Mouse (Mus musculus) duodenum, adult 2 months (tissue): ENCODE measurements around the gene Itpripl1. TPM values are rescaled to one million over a fixed set of nuclear protein-coding genes. Genes with fewer than 3 reads are reported as not detected.

Source experiments
- polyA plus RNA-seq: library from polyadenylated mRNA; depleted of rRNA; stranded (reverse); fragments of >200 nt; gene quantifications from 2 replicates; pipeline ENCODE4 v1.2.3, GENCODE M21; 2012; ENCODE audit warnings: low replicate concordance; rRNA removed

Gene Itpripl1
- 3.5 and 6.5 TPM in 2 replicates for polyA plus RNA-seq

DNA sequence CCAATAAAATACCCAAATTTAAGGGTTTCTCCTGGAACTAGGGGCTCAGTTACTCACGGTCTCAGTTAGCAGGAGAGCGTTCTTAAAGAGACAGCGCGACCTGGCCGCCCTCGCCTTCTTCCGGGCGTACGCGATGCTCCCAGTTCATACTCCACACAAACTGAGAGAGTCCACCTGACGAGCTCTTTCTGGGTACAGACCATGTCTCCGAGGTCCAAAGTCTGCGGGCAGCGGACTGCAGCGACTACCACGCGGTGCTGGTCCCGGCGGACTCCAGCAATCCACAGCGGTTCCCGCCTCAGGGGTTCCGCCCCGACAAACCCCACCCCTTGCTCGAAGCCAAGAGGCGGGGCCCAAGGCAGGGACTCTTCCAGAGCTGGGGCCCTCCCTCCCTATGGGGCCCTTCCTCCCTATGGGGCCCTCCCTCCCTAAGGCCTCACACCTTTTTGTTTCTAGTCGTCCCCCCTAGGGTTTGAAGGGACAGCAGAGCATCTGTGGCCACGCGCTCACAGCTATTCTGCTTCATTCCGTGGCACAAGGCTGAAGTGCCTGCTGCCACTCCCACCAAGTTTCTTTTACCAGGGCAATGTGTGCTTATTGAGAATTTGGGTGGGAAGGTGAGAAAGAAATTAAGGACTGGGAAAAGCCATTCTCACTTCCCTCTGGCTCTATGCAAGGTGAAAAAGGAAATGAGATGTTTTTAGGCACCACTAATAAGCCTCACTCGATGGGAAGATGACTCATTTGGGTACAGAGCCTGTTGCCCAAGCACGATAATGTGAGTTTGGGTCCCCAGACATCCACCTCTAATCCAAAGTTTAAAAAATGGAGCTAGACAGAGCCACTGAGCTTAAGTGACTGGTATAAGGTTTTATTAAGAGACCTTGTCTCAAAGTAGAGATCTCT, at the start of gene Itpripl1:
Gene Itpripl1 (minus strand): TSS at position 285 of the 906 bp plus-strand sequence.

DNA sequence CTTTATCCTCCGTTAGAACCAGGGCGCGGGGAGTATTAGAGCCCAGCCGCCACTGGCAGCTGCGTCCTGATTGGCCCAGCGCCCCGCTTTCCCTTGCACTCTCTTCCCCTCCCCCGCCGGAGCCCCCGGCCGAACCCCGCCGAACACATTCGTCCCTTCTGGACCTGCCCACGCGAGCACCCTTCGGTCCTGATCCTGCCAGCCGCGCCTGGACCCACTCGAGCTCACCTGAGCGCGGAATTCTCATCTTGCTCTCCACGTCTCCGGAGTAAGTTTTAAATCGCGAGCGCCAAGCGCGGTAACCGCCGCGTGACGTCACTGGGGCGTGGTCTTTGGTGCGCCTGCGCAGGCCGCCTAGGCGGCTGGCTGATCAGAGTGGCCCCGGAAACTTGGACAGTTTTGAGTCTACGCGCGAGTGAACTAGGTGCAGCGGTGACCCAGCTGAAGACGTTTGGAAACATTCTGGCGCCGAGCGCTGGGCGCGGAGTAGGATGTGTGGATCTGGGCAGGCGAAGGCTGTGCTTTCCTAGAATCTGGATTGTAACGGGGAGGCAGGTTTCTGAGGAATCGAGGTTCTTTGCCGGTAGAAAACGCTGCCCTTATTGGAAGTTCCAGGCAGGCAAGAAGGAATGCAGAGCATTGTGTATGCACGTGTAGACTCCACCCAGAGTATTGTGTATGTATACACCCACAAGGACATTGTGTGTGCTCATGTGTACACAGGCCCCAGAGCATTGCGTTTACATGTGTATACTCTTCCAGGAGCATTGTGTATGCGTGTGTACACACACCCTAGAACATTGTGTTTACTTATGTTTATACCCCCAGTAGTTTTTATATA, 9.4 kb downstream of the Itpripl1 start, which contains the start of gene Ncaph:
Gene Ncaph (minus strand): TSS at position 334 of the 841 bp plus-strand sequence.

Other genes with a start within 250 kb of the Itpripl1 start
- gene Sppl2a, start 210.2 kb downstream of the Itpripl1 start, polyA plus RNA-seq, result 5.8 and 6.2 TPM in 2 replicates
- 0.19 and 0.57 TPM in 2 replicates for gene Ap4e1, start 134.7 kb downstream of the Itpripl1 start, polyA plus RNA-seq
- gene Blvra, start 72.8 kb downstream of the Itpripl1 start, polyA plus RNA-seq, result 3.2 TPM in 2 replicates
- 1.3 and 1.4 TPM in 2 replicates for gene Ncaph, start 9.5 kb downstream of the Itpripl1 start, polyA plus RNA-seq
- 0.52 and 0.67 TPM in 2 replicates for gene 1810024B03Rik, start 64.8 kb upstream of the Itpripl1 start, polyA plus RNA-seq
- gene Snrnp200, start 64.9 kb upstream of the Itpripl1 start, polyA plus RNA-seq, result 10.3 and 13.4 TPM in 2 replicates
- 29.3 and 44.4 TPM in 2 replicates for gene Ciao1, start 104.4 kb upstream of the Itpripl1 start, polyA plus RNA-seq
- gene Tmem127, start 104.5 kb upstream of the Itpripl1 start, polyA plus RNA-seq, result 62.2 and 131 TPM in 2 replicates
- 49.7 and 74.2 TPM in 2 replicates for gene Stard7, start 126.8 kb upstream of the Itpripl1 start, polyA plus RNA-seq
- 1.4 and 9.4 TPM in 2 replicates for gene Dusp2, start 192.7 kb upstream of the Itpripl1 start, polyA plus RNA-seq
- not detected in 2 replicates for gene Astl, start 195.2 kb upstream of the Itpripl1 start, polyA plus RNA-seq
- gene Adra2b, start 219.8 kb upstream of the Itpripl1 start, polyA plus RNA-seq, result 0.63 and 0.79 TPM in 2 replicates